Mouse (Mus musculus) bone marrow, adult 2 months (tissue): ENCODE measurements at regions not wholly inside any gene's neighbourhood (a gene's known extent, or its start where the extent isn't known, plus 50 kb on each side); places are given as distances from the start of the nearest gene placed in this dataset.
A peak's percentile ranks its signal among the peaks of the same experiment; 100 is the strongest.
"Not testable (repeated sequence)": the region's sequence is repeated elsewhere in the genome, so short reads cannot be mapped to it uniquely, and the experiment has no call there.

ENCODE experiments used
- H3K27ac ChIP-seq: fragments of 200-500 bp; 2 replicates; pipeline ENCODE4 v1.5.1; 2012; ENCODE audit warnings: low read depth, mild to moderate bottlenecking, control low read depth, inconsistent platforms, low read length; ENCODE audit not compliant: control insufficient read depth, poor library complexity, insufficient read depth
- H3K4me1 ChIP-seq: fragments of 200-500 bp; 2 replicates; pipeline ENCODE4 v1.6.1; 2011; ENCODE audit warnings: low read length; ENCODE audit not compliant: control insufficient read depth, insufficient read depth
- H3K4me3 ChIP-seq: fragments of 200-500 bp; replicated peaks from 2 replicates; pipeline ENCODE3; 2011; ENCODE audit warnings: mild to moderate bottlenecking, low read depth, low read length, control low read depth; ENCODE audit not compliant: control insufficient read depth
- CTCF ChIP-seq: fragments of 200-500 bp; IDR thresholded peaks from 2 replicates; pipeline ENCODE4 v1.5.1; 2011; ENCODE audit warnings: low read length, control low read depth; ENCODE audit not compliant: control insufficient read depth, insufficient read depth
- POLR2A ChIP-seq: fragments of 200-500 bp; IDR thresholded peaks from 2 replicates; pipeline ENCODE4 v1.6.1; 2011; ENCODE audit warnings: low read depth, mild to moderate bottlenecking, control low read depth, low read length, borderline replicate concordance; ENCODE audit not compliant: control insufficient read depth
- WGBS: fragments of 180-500 bp; shearing (Covaris S2); methylation state at CpG from one replicate; pipeline ENCODE4 v1.1.7; 2018; 5-methylcytosine and 5-hydroxymethylcytosine counted together

DNA sequence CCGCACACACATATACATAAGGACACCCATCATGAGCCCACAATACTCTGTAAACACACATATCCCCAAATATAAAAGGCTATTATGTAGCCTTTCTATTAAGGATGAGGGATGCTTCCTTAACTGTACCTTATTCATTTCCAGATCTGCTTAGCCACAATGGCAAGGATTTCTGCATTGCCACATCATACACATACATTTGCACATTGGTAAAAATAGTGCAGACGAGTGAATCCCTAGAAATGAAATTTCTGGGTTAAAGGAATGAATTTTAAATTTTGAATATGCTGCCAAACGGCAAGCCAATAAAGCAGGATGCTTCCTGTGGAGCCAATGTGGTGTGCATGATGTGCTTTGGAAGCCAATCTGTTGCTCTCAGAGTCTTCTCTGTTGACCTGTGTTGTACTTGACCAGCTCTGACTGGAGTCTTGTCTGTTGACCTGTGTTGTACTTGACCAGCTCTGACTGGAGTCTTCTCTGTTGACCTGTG is 201.5 kb upstream of the Ift57 start:
- H3K4me3 ChIP-seq, result no peak overlapping the region
- H3K27ac ChIP-seq, result no peak overlapping the region
- TF ChIP-seq POLR2A, result no peak
- TF ChIP-seq CTCF, result no peak
- WGBS, result 81% methylated on average over 3 of the region's 3 CpGs
- no peaks in the 10 kb centered on the region for H3K4me1 ChIP-seq

- no peak overlapping the region for H3K4me3 ChIP-seq
- H3K27ac ChIP-seq, result no peak overlapping the region
- no peaks in the 10 kb centered on the region; the same call in 1 of the 2 replicates for H3K4me1 ChIP-seq
- TF ChIP-seq CTCF (peak; percentile 43; the same call in 1 of the 2 replicates), POLR2A (no peak)
- 8% methylated on average over 4 of the region's 4 CpGs for WGBS
These were observed 198.2 kb upstream of the Ift57 start for GRCm38 (mm10) chr16:49500818-49501217.

GRCm38 (mm10) chr16:49503897-49504413 is 195.1 kb upstream of the Ift57 start:
- H3K27ac ChIP-seq, result no peak overlapping the region
- H3K4me3 ChIP-seq, result peak overlapping the region; percentile 46
- WGBS, result 2% methylated on average over 14 of the region's 14 CpGs
- no peaks in the 10 kb centered on the region; the same call in 1 of the 2 replicates for H3K4me1 ChIP-seq
- TF ChIP-seq POLR2A (no peak), CTCF (no peak)

DNA sequence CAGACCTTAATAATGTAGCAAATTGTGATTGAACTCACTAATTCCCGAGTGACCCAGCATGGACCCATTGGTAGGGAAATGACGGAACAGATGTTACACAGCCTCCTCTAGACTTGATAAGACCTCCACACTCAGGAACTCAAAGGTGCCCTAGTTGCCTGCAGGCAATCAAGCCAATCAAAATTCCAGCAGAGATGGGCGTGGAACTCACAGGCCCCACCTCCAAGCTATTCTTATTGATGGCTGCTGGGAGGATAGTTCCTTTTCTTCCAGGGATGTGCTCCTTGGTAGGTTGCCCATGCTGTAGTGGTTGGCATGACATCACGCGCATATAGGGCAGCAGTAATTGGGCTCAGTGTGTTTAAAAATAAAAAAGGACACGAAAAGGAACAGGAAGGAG is 194.4 kb upstream of the Ift57 start:
- no peak overlapping the region for H3K4me3 ChIP-seq
- no peaks in the 10 kb centered on the region; the same call in 1 of the 2 replicates for H3K4me1 ChIP-seq
- no peak overlapping the region for H3K27ac ChIP-seq
- 63% methylated on average over 6 of the region's 6 CpGs for WGBS
- TF ChIP-seq POLR2A (no peak), CTCF (no peak)

DNA sequence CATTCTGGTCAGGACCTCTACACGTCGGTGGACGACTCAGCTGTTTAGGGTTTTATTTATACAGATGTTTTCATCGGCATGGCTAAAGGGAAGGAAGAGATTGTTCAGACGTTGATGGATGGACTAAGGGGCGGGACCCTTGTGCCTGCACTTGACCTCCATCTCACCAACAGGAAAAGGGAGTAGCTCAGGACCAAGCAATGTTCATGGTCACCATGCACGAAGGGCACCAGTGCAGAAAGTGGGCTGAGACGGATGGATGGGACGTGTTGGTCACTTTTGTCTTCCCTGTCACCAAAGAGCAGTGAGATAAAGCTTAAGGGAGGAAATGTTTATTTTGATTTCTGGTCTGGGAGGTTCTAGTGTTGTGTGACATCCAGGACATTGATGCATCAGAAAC is 193.8 kb upstream of the Ift57 start:
- Histone ChIP-seq H3K4me1 (no peaks in the 10 kb centered on the region; the same call in 1 of the 2 replicates), H3K4me3 (no peak overlapping the region), H3K27ac (no peak overlapping the region)
- WGBS, result 63% methylated on average over 9 of the region's 9 CpGs
- TF ChIP-seq POLR2A (no peak), CTCF (no peak)

- WGBS, result 87% methylated on average over 3 of the region's 3 CpGs
- TF ChIP-seq CTCF, result no peak
- no peak for TF ChIP-seq POLR2A
These were observed 180.2 kb upstream of the Ift57 start for GRCm38 (mm10) chr16:49518844-49519243.

DNA sequence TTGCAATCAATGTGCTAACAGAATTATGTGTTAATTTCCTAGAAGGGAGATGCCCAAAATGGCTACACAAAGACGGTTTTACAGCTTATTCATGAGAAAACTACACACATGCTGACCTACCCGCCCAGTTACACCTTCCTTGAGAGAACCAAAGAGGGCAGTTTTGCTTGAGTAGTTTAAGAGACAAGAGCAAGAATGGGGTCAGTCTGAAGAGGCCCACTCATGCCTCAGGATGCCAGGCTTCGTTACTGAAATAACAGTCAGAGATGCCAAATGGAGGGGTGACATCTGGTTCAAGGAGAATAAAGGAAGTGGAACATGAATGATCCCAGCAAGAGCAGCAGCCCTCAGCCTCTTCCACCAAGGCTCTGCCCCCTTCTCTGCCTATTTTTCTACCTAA is 178.6 kb upstream of the Ift57 start:
- TF ChIP-seq CTCF (no peak), POLR2A (no peak)
- WGBS, result 58% methylated on average over 3 of the region's 3 CpGs
- Histone ChIP-seq H3K4me3 (no peak overlapping the region), H3K4me1 (no peaks in the 10 kb centered on the region), H3K27ac (no peak overlapping the region)

More at GRCm38 (mm10) chr16:49518844-49519243, 180.2 kb upstream of the Ift57 start:
- no peak overlapping the region for H3K27ac ChIP-seq
- no peaks in the 10 kb centered on the region for H3K4me1 ChIP-seq
- no peak overlapping the region for H3K4me3 ChIP-seq

DNA sequence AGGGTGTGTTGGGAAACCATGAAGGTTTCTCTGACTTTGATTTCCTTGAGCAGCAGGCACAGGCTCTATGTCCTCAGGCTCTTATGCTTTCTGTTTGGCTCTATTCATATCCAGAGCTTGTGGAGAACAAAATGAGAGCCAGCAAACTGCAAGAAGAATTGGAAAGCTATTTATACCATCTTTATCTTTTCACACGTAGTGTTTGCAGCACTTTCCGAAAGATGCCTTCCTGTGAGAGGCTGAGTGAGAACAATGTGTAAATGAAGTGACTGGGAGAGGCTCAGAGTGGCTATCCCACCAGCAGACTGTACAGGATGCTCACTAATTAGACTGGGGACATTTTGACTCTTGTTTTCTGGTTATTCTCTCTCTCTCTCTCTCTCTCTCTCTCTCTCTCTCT is 177.3 kb upstream of the Ift57 start:
- Histone ChIP-seq H3K27ac (no peak overlapping the region), H3K4me3 (no peak overlapping the region), H3K4me1 (no peaks in the 10 kb centered on the region)
- TF ChIP-seq POLR2A, result no peak
- TF ChIP-seq CTCF, result no peak
- 84% methylated on average over 2 of the region's 2 CpGs for WGBS

GRCm38 (mm10) chr16:49522576-49522975 is 176.5 kb upstream of the Ift57 start:
- no peak overlapping the region for H3K4me3 ChIP-seq
- H3K27ac ChIP-seq, result no peak overlapping the region
- no peaks in the 10 kb centered on the region for H3K4me1 ChIP-seq
- no peak for TF ChIP-seq CTCF
- TF ChIP-seq POLR2A, result no peak
- WGBS, result 75% methylated on average over 5 of the region's 5 CpGs

DNA sequence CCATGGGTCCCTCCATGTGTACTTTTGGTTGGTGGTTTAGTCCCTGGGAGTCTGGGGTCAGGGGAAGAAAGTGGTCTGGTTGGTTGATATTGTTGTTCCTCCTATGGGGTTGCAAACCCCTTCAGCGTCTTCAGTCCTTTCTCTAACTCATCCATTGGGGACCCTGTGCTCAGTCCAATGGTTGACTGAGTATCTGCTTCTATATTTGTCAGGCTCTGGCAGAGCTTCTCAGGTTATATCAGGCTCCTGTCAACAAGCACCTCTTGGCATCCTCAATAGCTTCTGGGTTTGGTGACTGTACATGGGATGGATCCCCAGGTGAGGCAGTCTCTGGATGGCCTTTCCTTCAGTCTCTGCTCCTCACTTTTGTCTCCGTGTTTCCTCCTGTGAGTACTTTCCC is 170.4 kb upstream of the Ift57 start:
- not testable (repeated sequence) for H3K4me3 ChIP-seq, H3K27ac ChIP-seq, H3K4me1 ChIP-seq
- 71% methylated on average over 2 of the region's 2 CpGs for WGBS
